Mouse (Mus musculus) heart, embryonic 13.5 days (tissue): ENCODE measurements at regions not wholly inside any gene's neighbourhood (a gene's known extent, or its start where the extent isn't known, plus 50 kb on each side); places are given as distances from the start of the nearest gene placed in this dataset.

Source experiments
- ATAC-seq: fragments of 200-750 bp; cut with Nextera tagmentation; 2 replicates; pipeline ENCODE4 v1.8.0; 2017; ENCODE audit warnings: moderate TSS enrichment; ENCODE audit not compliant: insufficient number of reproducible peaks, low FRiP score, low TSS enrichment; ENCODE audit errors: extremely low read depth
- H3K27ac ChIP-seq: fragments of 300-500 bp; sonication (generic); replicated peaks from 2 replicates; pipeline ENCODE4 v1.5.1; 2015; ENCODE audit warnings: moderate library complexity, mild to moderate bottlenecking, inconsistent platforms
- H3K27me3 ChIP-seq: fragments of 300-500 bp; sonication (generic); replicated peaks from 2 replicates; pipeline ENCODE4 v1.6.1; 2015; ENCODE audit warnings: mild to moderate bottlenecking, inconsistent platforms
- H3K36me3 ChIP-seq: fragments of 300-500 bp; sonication (generic); 2 replicates; pipeline ENCODE4 v1.6.1; 2015; ENCODE audit warnings: mild to moderate bottlenecking, inconsistent platforms
- H3K4me1 ChIP-seq: fragments of 300-500 bp; sonication (generic); 2 replicates; pipeline ENCODE4 v1.6.1; 2015; ENCODE audit warnings: inconsistent platforms
- H3K4me2 ChIP-seq: fragments of 300-500 bp; sonication (generic); 2 replicates; pipeline ENCODE4 v1.6.1; 2015; ENCODE audit warnings: inconsistent platforms, mild to moderate bottlenecking, moderate library complexity
- H3K4me3 ChIP-seq: fragments of 300-500 bp; sonication (generic); 2 replicates; pipeline ENCODE4 v1.5.1; 2015; ENCODE audit warnings: moderate library complexity, mild to moderate bottlenecking, inconsistent platforms
- H3K9ac ChIP-seq: fragments of 300-500 bp; sonication (generic); 2 replicates; pipeline ENCODE4 v1.6.1; 2015; ENCODE audit warnings: inconsistent platforms, mild to moderate bottlenecking, moderate library complexity
- H3K9me3 ChIP-seq: fragments of 300-500 bp; sonication (generic); 2 replicates; pipeline ENCODE4 v1.6.1; 2016; ENCODE audit warnings: inconsistent platforms
- WGBS: fragments of 180-500 bp; shearing (Covaris S2); methylation state at CpG from one replicate; pipeline ENCODE4 v1.1.7; 2015; ENCODE audit warnings: mixed read lengths; 5-methylcytosine and 5-hydroxymethylcytosine counted together

GRCm38 (mm10) chr17:83938671-83939244 is 91.0 kb upstream of the Haao start:
- H3K36me3 ChIP-seq: no peaks in the 10 kb centered on the region
- H3K27ac ChIP-seq: 0 out of 2 replicates have a peak overlapping the region, but pooled peaks have one; percentile 21
- no peak overlapping the region for H3K4me2 ChIP-seq
- H3K4me1 ChIP-seq: peaks cover 19% of the 10 kb centered on the region
- H3K27me3 ChIP-seq: no peaks in the 10 kb centered on the region
- no peak overlapping the region for H3K4me3 ChIP-seq
- H3K9ac ChIP-seq: no peak overlapping the region
- H3K9me3 ChIP-seq: no peaks in the 10 kb centered on the region
- ATAC-seq: no peak
- 61% methylated on average over 11 of the region's 11 CpGs for WGBS

- ATAC-seq: no peak
- no peak overlapping the region for H3K4me2 ChIP-seq
- H3K4me1 ChIP-seq: peaks cover 19% of the 10 kb centered on the region
- no peaks in the 10 kb centered on the region for H3K36me3 ChIP-seq
- no peak overlapping the region for H3K4me3 ChIP-seq
- no peaks in the 10 kb centered on the region for H3K9me3 ChIP-seq
- WGBS: 43% methylated on average over 10 of the region's 10 CpGs
- no peak overlapping the region for H3K27ac ChIP-seq
- H3K27me3 ChIP-seq: no peaks in the 10 kb centered on the region; the same call in 1 of the 2 replicates
- no peak overlapping the region for H3K9ac ChIP-seq
These were observed 89.8 kb upstream of the Haao start for GRCm38 (mm10) chr17:83937576-83937975.

GRCm38 (mm10) chr17:83936677-83937076 is 88.9 kb upstream of the Haao start:
- H3K4me1 ChIP-seq: peaks cover 19% of the 10 kb centered on the region
- H3K36me3 ChIP-seq: no peaks in the 10 kb centered on the region
- H3K9ac ChIP-seq: no peak overlapping the region
- no peaks in the 10 kb centered on the region for H3K9me3 ChIP-seq
- ATAC-seq: no peak
- H3K4me3 ChIP-seq: no peak overlapping the region
- no peaks in the 10 kb centered on the region; the same call in 1 of the 2 replicates for H3K27me3 ChIP-seq
- WGBS: 70% methylated on average over 9 of the region's 9 CpGs
- no peak overlapping the region for H3K4me2 ChIP-seq
- no peak overlapping the region for H3K27ac ChIP-seq

- 63% methylated on average over 1 of the region's 1 CpGs for WGBS
- Histone ChIP-seq H3K9ac (no peak overlapping the region), H3K4me3 (no peak overlapping the region), H3K27ac (no peak overlapping the region), H3K36me3 (no peaks in the 10 kb centered on the region), H3K4me2 (no peak overlapping the region), H3K9me3 (no peaks in the 10 kb centered on the region), H3K27me3 (no peaks in the 10 kb centered on the region; the same call in 1 of the 2 replicates), H3K4me1 (peaks cover 19% of the 10 kb centered on the region)
- no peak for ATAC-seq
These were observed 88.2 kb upstream of the Haao start for GRCm38 (mm10) chr17:83935969-83936368.

GRCm38 (mm10) chr17:83935232-83935631 is 87.5 kb upstream of the Haao start:
- Histone ChIP-seq H3K4me1 (peaks cover 19% of the 10 kb centered on the region), H3K27me3 (no peaks in the 10 kb centered on the region; the same call in 1 of the 2 replicates), H3K9ac (no peak overlapping the region), H3K4me3 (no peak overlapping the region), H3K27ac (no peak overlapping the region), H3K36me3 (no peaks in the 10 kb centered on the region), H3K4me2 (no peak overlapping the region), H3K9me3 (no peaks in the 10 kb centered on the region)
- no peak for ATAC-seq
- WGBS: 71% methylated on average over 5 of the region's 5 CpGs

- no peak overlapping the region for H3K27ac ChIP-seq
- no peak for ATAC-seq
- H3K36me3 ChIP-seq: no peaks in the 10 kb centered on the region
- H3K9ac ChIP-seq: no peak overlapping the region
- no peaks in the 10 kb centered on the region for H3K9me3 ChIP-seq
- 85% methylated on average over 10 of the region's 10 CpGs for WGBS
- no peak overlapping the region for H3K4me3 ChIP-seq
- H3K27me3 ChIP-seq: no peaks in the 10 kb centered on the region; the same call in 1 of the 2 replicates
- no peak overlapping the region for H3K4me2 ChIP-seq
- H3K4me1 ChIP-seq: peaks cover 15% of the 10 kb centered on the region
These were observed 86.0 kb upstream of the Haao start for GRCm38 (mm10) chr17:83933743-83934142.

GRCm38 (mm10) chr17:83930401-83930800 is 82.6 kb upstream of the Haao start:
- H3K27ac ChIP-seq: no peak overlapping the region
- H3K36me3 ChIP-seq: no peaks in the 10 kb centered on the region
- no peak for ATAC-seq
- 75% methylated on average over 5 of the region's 5 CpGs for WGBS
- H3K9ac ChIP-seq: no peak overlapping the region
- no peak overlapping the region for H3K4me2 ChIP-seq
- no peaks in the 10 kb centered on the region for H3K9me3 ChIP-seq
- H3K4me3 ChIP-seq: no peak overlapping the region
- no peaks in the 10 kb centered on the region; the same call in 1 of the 2 replicates for H3K27me3 ChIP-seq
- peaks cover 6% of the 10 kb centered on the region; the same call in 1 of the 2 replicates for H3K4me1 ChIP-seq

GRCm38 (mm10) chr17:83927749-83928387 is 80.1 kb upstream of the Haao start:
- WGBS: 45% methylated on average over 6 of the region's 6 CpGs

GRCm38 (mm10) chr17:83924259-83924922 is 76.6 kb upstream of the Haao start:
- H3K27me3 ChIP-seq: no peaks in the 10 kb centered on the region
- 44% methylated on average over 16 of the region's 16 CpGs for WGBS
- ATAC-seq: no peak

More at GRCm38 (mm10) chr17:83927749-83928387, 80.1 kb upstream of the Haao start:
- H3K27me3 ChIP-seq: no peaks in the 10 kb centered on the region
- H3K9ac ChIP-seq: no peak overlapping the region
- H3K9me3 ChIP-seq: no peaks in the 10 kb centered on the region
- ATAC-seq: no peak
- H3K36me3 ChIP-seq: no peaks in the 10 kb centered on the region
- H3K4me3 ChIP-seq: no peak overlapping the region
- no peak overlapping the region for H3K27ac ChIP-seq
- H3K4me2 ChIP-seq: no peak overlapping the region
- H3K4me1 ChIP-seq: peaks cover 13% of the 10 kb centered on the region

GRCm38 (mm10) chr17:83920894-83921293 is 73.1 kb upstream of the Haao start:
- WGBS: 63% methylated on average over 8 of the region's 8 CpGs
- no peak for ATAC-seq
- no peaks in the 10 kb centered on the region for H3K27me3 ChIP-seq

More at GRCm38 (mm10) chr17:83924259-83924922, 76.6 kb upstream of the Haao start:
- Histone ChIP-seq H3K4me3 (no peak overlapping the region), H3K9ac (no peak overlapping the region), H3K4me2 (no peak overlapping the region), H3K9me3 (no peaks in the 10 kb centered on the region), H3K4me1 (peaks cover 13% of the 10 kb centered on the region), H3K36me3 (no peaks in the 10 kb centered on the region), H3K27ac (no peak overlapping the region)

GRCm38 (mm10) chr17:83920225-83920624 is 72.5 kb upstream of the Haao start:
- H3K4me3 ChIP-seq: no peak overlapping the region
- H3K9me3 ChIP-seq: no peaks in the 10 kb centered on the region
- H3K36me3 ChIP-seq: no peaks in the 10 kb centered on the region
- H3K27ac ChIP-seq: no peak overlapping the region
- WGBS: 50% methylated on average over 4 of the region's 4 CpGs
- ATAC-seq: no peak
- peaks cover 41% of the 10 kb centered on the region for H3K4me1 ChIP-seq
- H3K9ac ChIP-seq: no peak overlapping the region
- H3K4me2 ChIP-seq: no peak overlapping the region
- no peaks in the 10 kb centered on the region for H3K27me3 ChIP-seq

More at GRCm38 (mm10) chr17:83920894-83921293, 73.1 kb upstream of the Haao start:
- Histone ChIP-seq H3K27ac (no peak overlapping the region), H3K9ac (no peak overlapping the region), H3K4me1 (peaks cover 35% of the 10 kb centered on the region), H3K4me2 (no peak overlapping the region), H3K4me3 (no peak overlapping the region), H3K9me3 (no peaks in the 10 kb centered on the region), H3K36me3 (no peaks in the 10 kb centered on the region)
